In the genomic region with DNA sequence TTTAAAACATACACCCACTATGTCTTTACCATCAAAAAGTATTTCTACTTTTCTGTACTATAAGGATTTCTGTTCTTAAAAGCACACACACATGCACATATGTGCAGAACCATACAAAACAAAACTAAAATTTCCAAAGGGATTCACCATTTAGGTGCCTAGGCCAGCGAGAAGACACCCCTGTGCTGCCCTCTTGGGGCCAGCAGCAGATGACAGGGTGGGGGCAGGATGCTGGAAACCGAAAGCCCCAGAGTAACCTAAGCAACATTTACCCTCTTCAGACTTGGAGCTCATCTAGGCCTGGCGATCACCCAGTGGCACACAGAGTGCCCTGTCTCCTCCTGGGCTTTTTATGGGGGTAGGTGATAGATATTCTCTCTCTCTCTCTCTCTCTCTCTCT, we compare ENCODE assay signal across 8 mouse cellular contexts.
DNase-seq lines count a peak whose midpoint lies in the region; ATAC-seq and TF ChIP-seq lines count a peak whose summit lies in the region.

No protein-coding gene starts in this region.

- no peak for DNase-seq in hindbrain, embryonic 10.5 days (ENCODE audit: low spot score)
- DNase-seq in 3T3-L1 (ENCODE audit: low read depth, low spot score), result peak; percentile 36
- peak; percentile 40 for DNase-seq in NIH3T3 (ENCODE audit: low read depth)
- no peak for DNase-seq in hindbrain, postnatal 0 days (ENCODE audit: low spot score)
- no peak for DNase-seq in heart, adult 9 months (ENCODE audit: low spot score in 2 of 2)

- H3K9me3 ChIP-seq in hindbrain, embryonic 10.5 days, result no peaks in the 10 kb centered on the region
- no peaks in the 10 kb centered on the region for H3K9me3 ChIP-seq in hindbrain, embryonic 16.5 days (ENCODE audit: control insufficient read depth, low read length)
- H3K9me3 ChIP-seq in hindbrain, postnatal 0 days (ENCODE audit: low read length), result no peaks in the 10 kb centered on the region
- H3K9me3 ChIP-seq in heart, embryonic 12.5 days (replicated peaks), result no peaks in the 10 kb centered on the region

- no peaks in the 10 kb centered on the region for H3K36me3 ChIP-seq in hindbrain, embryonic 10.5 days
- no peaks in the 10 kb centered on the region for H3K36me3 ChIP-seq in hindbrain, embryonic 16.5 days (ENCODE audit: control insufficient read depth, insufficient read depth, low read length)
- H3K36me3 ChIP-seq in hindbrain, postnatal 0 days (ENCODE audit: insufficient read depth, low read length), result no peaks in the 10 kb centered on the region
- no peaks in the 10 kb centered on the region for H3K36me3 ChIP-seq in heart, embryonic 12.5 days

- H3K4me1 ChIP-seq in hindbrain, embryonic 10.5 days (replicated peaks), result peaks cover 38% of the 10 kb centered on the region
- peaks cover 11% of the 10 kb centered on the region for H3K4me1 ChIP-seq in hindbrain, embryonic 16.5 days (ENCODE audit: control insufficient read depth, insufficient read depth, low read depth, low read length)
- H3K4me1 ChIP-seq in hindbrain, postnatal 0 days (ENCODE audit: insufficient read depth, low read length), result no peaks in the 10 kb centered on the region; the same call in 1 of the 2 replicates
- no peaks in the 10 kb centered on the region for H3K4me1 ChIP-seq in heart, embryonic 12.5 days (replicated peaks)

- peak overlapping the region; percentile 13; the same call in 1 of the 2 replicates for H3K27ac ChIP-seq in hindbrain, embryonic 10.5 days
- no peak overlapping the region for H3K27ac ChIP-seq in hindbrain, embryonic 16.5 days (ENCODE audit: low read depth, low read length)
- no peak overlapping the region for H3K27ac ChIP-seq in hindbrain, postnatal 0 days
- no peak overlapping the region for H3K27ac ChIP-seq in heart, embryonic 12.5 days (ENCODE audit: poor library complexity, severe bottlenecking)

- no peak overlapping the region for H3K9ac ChIP-seq in hindbrain, embryonic 16.5 days (ENCODE audit: low read depth, low read length)
- no peak overlapping the region for H3K9ac ChIP-seq in hindbrain, postnatal 0 days (replicated peaks; ENCODE audit: low read length)
- no peak overlapping the region for H3K9ac ChIP-seq in heart, embryonic 12.5 days

- TF ChIP-seq CTCF in hindbrain, postnatal 0 days (IDR thresholded peaks at IDR 0.05; ENCODE audit: low read depth), result peak; percentile 53

- no peak overlapping the region for H3K4me3 ChIP-seq in hindbrain, embryonic 10.5 days
- H3K4me3 ChIP-seq in hindbrain, embryonic 16.5 days (ENCODE audit: low read length), result no peak overlapping the region
- H3K4me3 ChIP-seq in hindbrain, postnatal 0 days (ENCODE audit: low read length), result no peak overlapping the region
- no peak overlapping the region for H3K4me3 ChIP-seq in heart, embryonic 12.5 days

- 35% methylated on average over 3 of the region's 3 CpGs for WGBS in hindbrain, embryonic 10.5 days
- 38% methylated on average over 3 of the region's 3 CpGs for WGBS in hindbrain, embryonic 16.5 days
- 39% methylated on average over 3 of the region's 3 CpGs for WGBS in hindbrain, postnatal 0 days
- WGBS in heart, embryonic 12.5 days, result 31% methylated on average over 3 of the region's 3 CpGs

- H3K4me2 ChIP-seq in hindbrain, embryonic 16.5 days (ENCODE audit: low read length), result no peak overlapping the region
- H3K4me2 ChIP-seq in hindbrain, postnatal 0 days (ENCODE audit: low read depth, low read length), result no peak overlapping the region
- no peak overlapping the region for H3K4me2 ChIP-seq in heart, embryonic 12.5 days

- no peak for ATAC-seq in hindbrain, embryonic 16.5 days
- ATAC-seq in hindbrain, postnatal 0 days, result no peak
- no peak; the same call in 1 of the 2 replicates for ATAC-seq in erythroblast, adult 5-6 weeks (replicated peaks; ENCODE audit: low FRiP score, poor library complexity, severe bottlenecking)
- no peak for ATAC-seq in heart, embryonic 12.5 days (ENCODE audit: insufficient number of reproducible peaks, low FRiP score)

- peaks cover 41% of the 10 kb centered on the region for H3K27me3 ChIP-seq in hindbrain, embryonic 10.5 days (ENCODE audit: insufficient read depth, poor library complexity, severe bottlenecking)
- peaks cover 5% of the 10 kb centered on the region; the same call in 1 of the 2 replicates for H3K27me3 ChIP-seq in hindbrain, embryonic 16.5 days (replicated peaks; ENCODE audit: control insufficient read depth, insufficient read depth, low read length)
- no peaks in the 10 kb centered on the region for H3K27me3 ChIP-seq in hindbrain, postnatal 0 days (ENCODE audit: insufficient read depth, low read length)
- peaks cover 34% of the 10 kb centered on the region for H3K27me3 ChIP-seq in heart, embryonic 12.5 days (replicated peaks)

Comparison
In these comparisons a context has a peak if more than half of its experiments do, and no peak if none do; other contexts are left out.
1. DNase-seq: peak in 3T3-L1 (single experiment) and NIH3T3 (single experiment); none in hindbrain, embryonic 10.5 days (single experiment), hindbrain, postnatal 0 days (single experiment) and heart, adult 9 months (0 of 2).